8 mouse cellular contexts compared by ENCODE assay signal in the genomic region with DNA sequence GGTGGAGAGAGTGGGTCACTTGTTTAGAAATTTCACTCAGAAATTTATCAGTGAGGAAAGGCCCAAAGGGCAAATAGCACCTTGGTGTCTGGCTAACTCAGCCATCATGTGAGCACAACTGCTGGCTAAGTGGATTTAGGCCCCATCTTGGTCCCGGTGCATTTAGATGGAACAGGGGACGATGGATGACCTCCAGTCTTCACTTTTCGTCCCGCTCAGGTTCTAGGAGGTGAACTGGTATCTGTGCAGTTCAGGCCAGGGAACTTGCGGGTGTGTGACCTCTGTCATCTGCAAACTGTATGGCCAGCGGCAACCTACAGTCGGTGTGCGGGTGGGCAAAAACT. TPM values are rescaled to one million over a fixed set of nuclear protein-coding genes. Genes with fewer than 3 reads are reported as not detected.
DNase-seq lines count a peak whose midpoint lies in the region; ATAC-seq and TF ChIP-seq lines count a peak whose summit lies in the region.

No protein-coding gene starts in this region.

- peak overlapping the region; percentile 44; the same call in 1 of the 2 replicates for H3K4me3 ChIP-seq in kidney, postnatal 0 days (replicated peaks; ENCODE audit: low read depth, low read length)
- peak overlapping the region; percentile 53; the same call in 1 of the 2 replicates for H3K4me3 ChIP-seq in intestine, embryonic 15.5 days (replicated peaks)
- H3K4me3 ChIP-seq in neural tube, embryonic 13.5 days = peak overlapping the region; percentile 45

- no peaks in the 10 kb centered on the region for H3K36me3 ChIP-seq in kidney, postnatal 0 days (ENCODE audit: insufficient read depth, low read length)
- H3K36me3 ChIP-seq in intestine, embryonic 15.5 days = no peaks in the 10 kb centered on the region
- H3K36me3 ChIP-seq in neural tube, embryonic 13.5 days = no peaks in the 10 kb centered on the region

- TF ChIP-seq CTCF in kidney, postnatal 0 days (IDR thresholded peaks at IDR 0.05; ENCODE audit: low read depth) = no peak

- H3K27ac ChIP-seq in kidney, postnatal 0 days = no peak overlapping the region
- no peak overlapping the region for H3K27ac ChIP-seq in intestine, embryonic 15.5 days
- no peak overlapping the region for H3K27ac ChIP-seq in neural tube, embryonic 13.5 days (replicated peaks)

- H3K27me3 ChIP-seq in kidney, postnatal 0 days (ENCODE audit: insufficient read depth, low read length) = peaks cover 76% of the 10 kb centered on the region
- peaks cover 80% of the 10 kb centered on the region for H3K27me3 ChIP-seq in intestine, embryonic 15.5 days (replicated peaks)
- H3K27me3 ChIP-seq in neural tube, embryonic 13.5 days = peaks cover 86% of the 10 kb centered on the region

- peaks cover 21% of the 10 kb centered on the region for H3K4me1 ChIP-seq in kidney, postnatal 0 days (replicated peaks; ENCODE audit: insufficient read depth, low read length)
- H3K4me1 ChIP-seq in intestine, embryonic 15.5 days (replicated peaks) = peaks cover 32% of the 10 kb centered on the region
- peaks cover 34% of the 10 kb centered on the region for H3K4me1 ChIP-seq in neural tube, embryonic 13.5 days (replicated peaks)

- DNase-seq in kidney, postnatal 0 days (ENCODE audit: low spot score) = no peak
- no peak for DNase-seq in kidney, postnatal 4 days
- DNase-seq in embryo, embryonic 9.5 days (ENCODE audit: extremely low spot score) = peak; percentile 49
- no peak for DNase-seq in layer of hippocampus, postnatal 10 days (ENCODE audit: low spot score in 2 of 2)
- DNase-seq in left cerebral cortex, postnatal 4 days = no peak
- no peak for DNase-seq in layer of hippocampus, adult 18-20 months (ENCODE audit: low spot score in 2 of 2)

- no peak overlapping the region for H3K9ac ChIP-seq in kidney, postnatal 0 days (ENCODE audit: low read depth, low read length)
- H3K9ac ChIP-seq in intestine, embryonic 15.5 days = no peak overlapping the region
- 0 out of 2 replicates have a peak overlapping the region, but pooled peaks have one; percentile 68 for H3K9ac ChIP-seq in neural tube, embryonic 13.5 days

- no peak for ATAC-seq in kidney, postnatal 0 days (replicated peaks; ENCODE audit: low FRiP score, low read depth)
- ATAC-seq in intestine, embryonic 15.5 days = no peak
- ATAC-seq in neural tube, embryonic 13.5 days (ENCODE audit: low read depth) = no peak

- H3K4me2 ChIP-seq in kidney, postnatal 0 days (ENCODE audit: low read length) = peak overlapping the region; percentile 78
- H3K4me2 ChIP-seq in intestine, embryonic 15.5 days (replicated peaks) = peak overlapping the region; percentile 98
- peak overlapping the region; percentile 84 for H3K4me2 ChIP-seq in neural tube, embryonic 13.5 days

- WGBS in kidney, postnatal 0 days = 24% methylated on average over 8 of the region's 8 CpGs
- 22% methylated on average over 8 of the region's 8 CpGs for WGBS in intestine, embryonic 15.5 days
- WGBS in neural tube, embryonic 13.5 days = 4% methylated on average over 8 of the region's 8 CpGs

- no peaks in the 10 kb centered on the region for H3K9me3 ChIP-seq in kidney, postnatal 0 days (replicated peaks; ENCODE audit: low read length)
- no peaks in the 10 kb centered on the region for H3K9me3 ChIP-seq in intestine, embryonic 15.5 days
- no peaks in the 10 kb centered on the region for H3K9me3 ChIP-seq in neural tube, embryonic 13.5 days

- intact Hi-C loops in left cerebral cortex, postnatal 4 days (cut with DNase I) = loop anchor here (5.0 to 10.0 kb wide), 2 partner anchors 154 to 474 kb away; no protein-coding TSS in a partner anchor

RNA-seq across cellular contexts. Expression of gene Tbr1, which starts 8.4 kb away (rescaled TPM):
- 0.04 TPM in 1 of 2 replicates, not detected in the other for polyA plus RNA-seq in kidney, postnatal 0 days (2015; fragmentation: Nextera tagmentation; extraction: Ambion mirVana)
- polyA plus RNA-seq in intestine, embryonic 15.5 days (2015; fragmentation: Nextera tagmentation; extraction: Ambion mirVana) = 0.09 TPM in 1 of 2 replicates, not detected in the other
- 0.07 and 0.33 TPM in 2 replicates for polyA plus RNA-seq in neural tube, embryonic 13.5 days (2015; fragmentation: Nextera tagmentation; extraction: Ambion mirVana)
- 10 to 100 TPM; 45.9 to 47.4 TPM for total RNA-seq in layer of hippocampus, postnatal 10 days (2021)
- total RNA-seq in left cerebral cortex, postnatal 4 days (2021) = 100 to 1,000 TPM; 129 to 131 TPM
- 10 to 100 TPM; 36.6 to 43.1 TPM for total RNA-seq in layer of hippocampus, adult 18-20 months (2021)
